Mouse (Mus musculus): Measurements from ENCODE around the gene Ube2r2.

GRCm38 (mm10) chr4:41108717-41109425 lies 26.7 kb upstream of the Ube2r2 start:
- TF ChIP-seq POLR2A (IDR thresholded peaks at IDR 0.05; ENCODE audit: low read depth, low read length): no peak
- TF ChIP-seq CTCF (IDR thresholded peaks at IDR 0.05; ENCODE audit: extremely low read depth, insufficient read depth, insufficient read length, insufficient replicate concordance): no peak
